Mouse (Mus musculus) embryonic facial prominence, embryonic 10.5 days (tissue): Measurements from ENCODE around the gene Olfr12. TPM values are rescaled to one million over a fixed set of nuclear protein-coding genes. Genes with fewer than 3 reads are reported as not detected.

ENCODE experiments used
- DNase-seq: peaks from one replicate; pipeline ENCODE4 v3.0.0-alpha.2; 2017; ENCODE audit warnings: low spot score
- H3K27ac ChIP-seq: fragments of 300-500 bp; sonication (generic); replicated peaks from 2 replicates; pipeline ENCODE4 v1.5.1; 2016; ENCODE audit warnings: mild to moderate bottlenecking
- H3K27me3 ChIP-seq: fragments of 300-500 bp; sonication (generic); replicated peaks from 2 replicates; pipeline ENCODE4 v1.6.1; 2016; ENCODE audit warnings: low read depth, mild to moderate bottlenecking; ENCODE audit not compliant: poor library complexity, severe bottlenecking
- H3K36me3 ChIP-seq: fragments of 300-500 bp; sonication (generic); replicated peaks from 2 replicates; pipeline ENCODE4 v1.6.1; 2016; ENCODE audit warnings: mild to moderate bottlenecking, moderate library complexity
- H3K4me1 ChIP-seq: fragments of 300-500 bp; sonication (generic); 2 replicates; pipeline ENCODE4 v1.6.1; 2016
- H3K4me3 ChIP-seq: fragments of 300-500 bp; sonication (generic); 2 replicates; pipeline ENCODE4 v1.5.1; 2016; ENCODE audit warnings: mild to moderate bottlenecking, moderate library complexity
- H3K9me3 ChIP-seq: fragments of 300-500 bp; sonication (generic); 2 replicates; pipeline ENCODE4 v1.6.1; 2016; ENCODE audit warnings: mild to moderate bottlenecking
- WGBS: fragments of 180-500 bp; shearing (Covaris S2); methylation state at CpG from one replicate; pipeline ENCODE4 v1.1.7; 2016; 5-methylcytosine and 5-hydroxymethylcytosine counted together
- polyA plus RNA-seq: library from polyadenylated mRNA; unstranded; fragments of >200 nt; fragmentation: Nextera tagmentation; extraction: Ambion mirVana; gene quantifications from 2 replicates; pipeline ENCODE4 v1.2.1, GENCODE M21; 2016

The Olfr12 gene
- polyA plus RNA-seq, 1 experiment from 2014 or later = not detected

- Histone ChIP-seq H3K27me3 (no peaks in the 10 kb centered on the region), H3K27ac (no peak overlapping the region), H3K9me3 (no peaks in the 10 kb centered on the region), H3K4me1 (no peaks in the 10 kb centered on the region), H3K4me3 (no peak overlapping the region), H3K36me3 (no peaks in the 10 kb centered on the region)
- 88% methylated on average over 6 of the region's 6 CpGs for WGBS
- no peak for DNase-seq
Observed at GRCm38 (mm10) chr1:92667106-92667505, 49.5 kb downstream of the Olfr12 start.

GRCm38 (mm10) chr1:92669430-92669829 is 51.8 kb downstream of the Olfr12 start:
- no peaks in the 10 kb centered on the region for H3K27me3 ChIP-seq
- H3K4me1 ChIP-seq = no peaks in the 10 kb centered on the region
- no peak overlapping the region for H3K27ac ChIP-seq
- no peaks in the 10 kb centered on the region for H3K9me3 ChIP-seq
- no peaks in the 10 kb centered on the region for H3K36me3 ChIP-seq
- 92% methylated on average over 3 of the region's 3 CpGs for WGBS
- no peak overlapping the region for H3K4me3 ChIP-seq
- no peak for DNase-seq

GRCm38 (mm10) chr1:92671326-92671725 is 53.7 kb downstream of the Olfr12 start:
- Histone ChIP-seq H3K36me3 (no peaks in the 10 kb centered on the region), H3K27me3 (no peaks in the 10 kb centered on the region), H3K4me3 (no peak overlapping the region), H3K27ac (no peak overlapping the region), H3K9me3 (no peaks in the 10 kb centered on the region), H3K4me1 (no peaks in the 10 kb centered on the region)
- 85% methylated on average over 4 of the region's 4 CpGs for WGBS
- DNase-seq = no peak

Other genes starting within 250 kb of the Olfr12 start
- 319 and 321 TPM in 2 replicates for gene Ndufa10, start 143.9 kb upstream of the Olfr12 start, polyA plus RNA-seq
- gene Olfr1416, start 132.7 kb upstream of the Olfr12 start, polyA plus RNA-seq = not detected in 2 replicates
- 0.15 TPM in 1 of 2 replicates, not detected in the other for gene Olfr1415, start 121.7 kb upstream of the Olfr12 start, polyA plus RNA-seq
- 0.05 TPM in 1 of 2 replicates, not detected in the other for gene Olfr1414, start 99.1 kb upstream of the Olfr12 start, polyA plus RNA-seq
- not detected in 2 replicates for gene Olfr1413, start 46.5 kb upstream of the Olfr12 start, polyA plus RNA-seq
- not detected in 2 replicates for gene Olfr1412, start 32.0 kb upstream of the Olfr12 start, polyA plus RNA-seq
- gene Olfr1411, start 23.4 kb upstream of the Olfr12 start, polyA plus RNA-seq = not detected in 2 replicates
- not detected in 2 replicates for gene Olfr1410, start 12.0 kb upstream of the Olfr12 start, polyA plus RNA-seq
- gene Cops9, start 24.2 kb downstream of the Olfr12 start, polyA plus RNA-seq = 341 and 342 TPM in 2 replicates
- gene Otos, start 31.1 kb downstream of the Olfr12 start, polyA plus RNA-seq = 0.05 TPM in 1 of 2 replicates, not detected in the other
- gene Gpc1, start 213.9 kb downstream of the Olfr12 start, polyA plus RNA-seq = 84.1 and 89.0 TPM in 2 replicates